Comparison of ENCODE assay signal across 8 mouse cellular contexts in the genomic region with DNA sequence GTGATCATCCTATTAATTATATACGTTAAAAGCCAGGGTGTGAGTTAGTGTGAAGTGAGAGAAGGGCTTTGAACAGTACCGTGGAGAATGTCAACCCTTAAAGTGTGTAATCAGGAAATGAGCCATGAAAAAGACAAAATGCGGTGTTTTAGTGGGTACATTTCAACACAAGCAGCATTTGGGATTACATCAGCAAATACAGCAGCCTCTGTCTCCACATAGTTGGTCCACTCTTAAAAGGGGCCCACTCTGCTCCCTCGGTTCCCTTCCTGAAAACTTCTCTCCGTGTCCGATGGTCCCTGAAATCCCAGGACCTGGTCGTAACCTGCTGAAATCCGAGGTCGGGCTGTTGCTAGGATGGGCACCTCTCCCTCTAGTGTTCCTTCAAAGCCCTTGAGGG. TPM values are rescaled to one million over a fixed set of nuclear protein-coding genes. Genes with fewer than 3 reads are reported as not detected.
A peak's percentile ranks its signal among the peaks of the same experiment; 100 is the strongest.
DNase-seq lines count a peak whose midpoint lies in the region; ATAC-seq and TF ChIP-seq lines count a peak whose summit lies in the region.

No protein-coding gene starts in this region.

- DNase-seq in heart, adult 18-20 months = no peak
- no peak for DNase-seq in layer of hippocampus, adult 18-20 months (ENCODE audit: low spot score in 2 of 2)
- no peak for DNase-seq in ovary, postnatal 36 days (ENCODE audit: low spot score)
- DNase-seq in adipocyte (ENCODE audit: low spot score) = no peak

- peak overlapping the region; percentile 66 for H3K9ac ChIP-seq in heart, embryonic 15.5 days
- H3K9ac ChIP-seq in hindbrain, embryonic 13.5 days = peak overlapping the region; percentile 74
- peak overlapping the region; percentile 71; the same call in 1 of the 2 replicates for H3K9ac ChIP-seq in midbrain, embryonic 12.5 days (replicated peaks)

- WGBS in heart, embryonic 15.5 days = 2% methylated on average over 9 of the region's 9 CpGs
- 1% methylated on average over 9 of the region's 9 CpGs for WGBS in bone marrow, adult 2 months
- 2% methylated on average over 9 of the region's 9 CpGs for WGBS in hindbrain, embryonic 13.5 days
- 2% methylated on average over 9 of the region's 9 CpGs for whole genome bisulfite sequencing in midbrain, embryonic 12.5 days

- H3K9me3 ChIP-seq in heart, embryonic 15.5 days (replicated peaks) = no peaks in the 10 kb centered on the region
- H3K9me3 ChIP-seq in hindbrain, embryonic 13.5 days = no peaks in the 10 kb centered on the region
- no peaks in the 10 kb centered on the region for H3K9me3 ChIP-seq in midbrain, embryonic 12.5 days

- no peak for ATAC-seq in heart, embryonic 15.5 days (replicated peaks; ENCODE audit: insufficient number of reproducible peaks, insufficient read depth, low FRiP score, low read depth)
- peak; percentile 4; the same call in 1 of the 2 replicates for ATAC-seq in hindbrain, embryonic 13.5 days (ENCODE audit: low FRiP score)
- ATAC-seq in midbrain, embryonic 12.5 days (ENCODE audit: low FRiP score, low read depth) = peak; percentile 0; the same call in 1 of the 2 replicates

- no peak for TF ChIP-seq CTCF in bone marrow, adult 2 months (IDR thresholded peaks at IDR 0.05; ENCODE audit: control insufficient read depth, insufficient read depth, low read length)

- H3K36me3 ChIP-seq in heart, embryonic 15.5 days = peaks cover 18% of the 10 kb centered on the region
- H3K36me3 ChIP-seq in hindbrain, embryonic 13.5 days = peaks cover 23% of the 10 kb centered on the region
- peaks cover 21% of the 10 kb centered on the region for H3K36me3 ChIP-seq in midbrain, embryonic 12.5 days

- peak overlapping the region; percentile 93 for H3K27ac ChIP-seq in heart, embryonic 15.5 days
- H3K27ac ChIP-seq in bone marrow, adult 2 months (ENCODE audit: control insufficient read depth, insufficient read depth, low read depth, low read length, poor library complexity) = no peak overlapping the region
- H3K27ac ChIP-seq in hindbrain, embryonic 13.5 days = peak overlapping the region; percentile 67
- H3K27ac ChIP-seq in midbrain, embryonic 12.5 days (replicated peaks) = 0 out of 2 replicates have a peak overlapping the region, but pooled peaks have one; percentile 35

- peak overlapping the region; percentile 95 for H3K4me2 ChIP-seq in heart, embryonic 15.5 days
- H3K4me2 ChIP-seq in hindbrain, embryonic 13.5 days = peak overlapping the region; percentile 78
- H3K4me2 ChIP-seq in midbrain, embryonic 12.5 days (replicated peaks) = peak overlapping the region; percentile 81

- H3K4me1 ChIP-seq in heart, embryonic 15.5 days (replicated peaks) = peaks cover 12% of the 10 kb centered on the region
- H3K4me1 ChIP-seq in bone marrow, adult 2 months (ENCODE audit: control insufficient read depth, insufficient read depth, low read length) = no peaks in the 10 kb centered on the region
- peaks cover 21% of the 10 kb centered on the region for H3K4me1 ChIP-seq in hindbrain, embryonic 13.5 days (replicated peaks)
- H3K4me1 ChIP-seq in midbrain, embryonic 12.5 days = peaks cover 18% of the 10 kb centered on the region

- H3K27me3 ChIP-seq in heart, embryonic 15.5 days = no peaks in the 10 kb centered on the region
- H3K27me3 ChIP-seq in hindbrain, embryonic 13.5 days = no peaks in the 10 kb centered on the region
- no peaks in the 10 kb centered on the region; the same call in 1 of the 2 replicates for H3K27me3 ChIP-seq in midbrain, embryonic 12.5 days

- TF ChIP-seq POLR2A in bone marrow, adult 2 months (IDR thresholded peaks at IDR 0.05; ENCODE audit: borderline replicate concordance, control insufficient read depth, low read depth, low read length) = no peak

- peak overlapping the region; percentile 96 for H3K4me3 ChIP-seq in heart, embryonic 15.5 days
- H3K4me3 ChIP-seq in bone marrow, adult 2 months (replicated peaks; ENCODE audit: control insufficient read depth, low read depth, low read length) = peak overlapping the region; percentile 73
- peak overlapping the region; percentile 67 for H3K4me3 ChIP-seq in hindbrain, embryonic 13.5 days
- peak overlapping the region; percentile 73 for H3K4me3 ChIP-seq in midbrain, embryonic 12.5 days

RNA-seq across cellular contexts. Expression of gene Adh5, which starts 0.7 kb away (rescaled TPM):
- 152 and 163 TPM in 2 replicates for polyA plus RNA-seq in heart, embryonic 15.5 days (2015; fragmentation: Nextera tagmentation; extraction: Ambion mirVana)
- total RNA-seq in heart, adult 18-20 months (2021) = 10 to 100 TPM; 82.4 to 89.7 TPM
- polyA plus RNA-seq in bone marrow, adult 2 months (2011; ENCODE audit: insufficient read depth, insufficient read length, low replicate concordance, missing spikeins) = 23.8 and 61.8 TPM in 2 replicates
- 230 TPM in 2 replicates for polyA plus RNA-seq in hindbrain, embryonic 13.5 days (2015; fragmentation: Nextera tagmentation; extraction: Ambion mirVana)
- polyA plus RNA-seq in midbrain, embryonic 12.5 days (2016; fragmentation: Nextera tagmentation; extraction: Ambion mirVana) = 244 and 245 TPM in 2 replicates
- 10 to 100 TPM; 64.0 to 72.6 TPM for total RNA-seq in layer of hippocampus, adult 18-20 months (2021)

RNA-seq across cellular contexts. Expression of gene Adh4, which starts 26.9 kb away (rescaled TPM):
- polyA plus RNA-seq in heart, embryonic 15.5 days (2015; fragmentation: Nextera tagmentation; extraction: Ambion mirVana) = not detected in 2 replicates
- not detected for total RNA-seq in heart, adult 18-20 months (2021)
- not detected in 2 replicates for polyA plus RNA-seq in bone marrow, adult 2 months (2011; ENCODE audit: insufficient read depth, insufficient read length, low replicate concordance, missing spikeins)
- polyA plus RNA-seq in hindbrain, embryonic 13.5 days (2015; fragmentation: Nextera tagmentation; extraction: Ambion mirVana) = not detected in 2 replicates
- not detected in 2 replicates for polyA plus RNA-seq in midbrain, embryonic 12.5 days (2016; fragmentation: Nextera tagmentation; extraction: Ambion mirVana)
- not detected for total RNA-seq in layer of hippocampus, adult 18-20 months (2021)

RNA-seq across cellular contexts. Expression of gene Metap1, which starts 47.1 kb away (rescaled TPM):
- 34.4 and 36.9 TPM in 2 replicates for polyA plus RNA-seq in heart, embryonic 15.5 days (2015; fragmentation: Nextera tagmentation; extraction: Ambion mirVana)
- total RNA-seq in heart, adult 18-20 months (2021) = 10 to 100 TPM; 37.1 to 37.9 TPM
- polyA plus RNA-seq in bone marrow, adult 2 months (2011; ENCODE audit: insufficient read depth, insufficient read length, low replicate concordance, missing spikeins) = 14.4 and 18.9 TPM in 2 replicates
- polyA plus RNA-seq in hindbrain, embryonic 13.5 days (2015; fragmentation: Nextera tagmentation; extraction: Ambion mirVana) = 47.7 and 49.9 TPM in 2 replicates
- 42.8 and 44.2 TPM in 2 replicates for polyA plus RNA-seq in midbrain, embryonic 12.5 days (2016; fragmentation: Nextera tagmentation; extraction: Ambion mirVana)
- total RNA-seq in layer of hippocampus, adult 18-20 months (2021) = 10 to 100 TPM; 43.8 to 45.0 TPM
